Mouse (Mus musculus) effector memory CD4-positive, alpha-beta T cell, adult 7 months (primary cell): ENCODE measurements around the gene 2610021A01Rik. TPM values are rescaled to one million over a fixed set of nuclear protein-coding genes. Genes with fewer than 3 reads are reported as not detected.

Experiments used
- polyA plus RNA-seq: library from polyadenylated mRNA; unstranded; fragments of 100-300 nt; shearing (Covaris generic); gene quantifications from one replicate; pipeline ENCODE4 v1.2.1, GENCODE M21; 2017

2610021A01Rik gene
- polyA plus RNA-seq, result 13.4 TPM

DNA sequence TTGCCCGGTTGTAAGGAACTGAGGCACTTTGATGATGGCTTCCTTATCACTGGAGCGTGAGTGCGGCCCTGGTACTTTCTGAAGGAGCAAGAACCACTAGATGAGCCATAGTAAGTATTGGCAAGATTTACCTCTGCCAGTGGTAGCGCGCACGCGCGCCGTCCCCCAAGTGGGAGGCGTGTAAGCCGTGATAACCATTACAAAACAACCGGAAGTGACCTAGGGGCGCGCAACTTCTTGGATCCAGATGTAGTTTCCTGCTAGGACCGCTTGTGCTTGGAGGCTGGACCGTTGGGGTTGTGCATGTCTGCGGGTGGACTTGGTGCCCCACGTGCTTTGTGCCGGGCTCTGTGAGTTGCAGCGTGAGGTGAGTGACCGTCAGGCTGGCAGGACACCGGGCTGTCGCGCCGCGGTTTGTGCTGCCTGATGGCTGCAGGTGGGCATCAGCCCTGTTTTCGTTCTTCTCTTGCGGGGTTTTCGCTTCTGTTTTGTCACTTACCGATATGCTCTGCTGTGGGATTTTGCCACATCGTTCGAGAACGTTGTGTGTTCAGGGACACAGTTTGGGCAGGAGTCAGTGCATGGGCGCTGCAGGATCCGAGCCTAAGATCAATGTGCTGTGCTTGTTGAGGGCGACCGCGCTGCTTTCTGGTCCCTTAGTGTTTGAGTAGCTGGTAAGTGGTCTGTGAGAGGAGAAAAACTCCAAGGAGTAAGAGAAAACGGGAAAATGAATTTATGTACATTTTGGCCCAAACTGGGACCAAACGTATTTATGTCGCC is at the start of gene 2610021A01Rik:
TSS of gene 2610021A01Rik (plus strand) at position 197 of the 780 bp plus-strand sequence.

DNA sequence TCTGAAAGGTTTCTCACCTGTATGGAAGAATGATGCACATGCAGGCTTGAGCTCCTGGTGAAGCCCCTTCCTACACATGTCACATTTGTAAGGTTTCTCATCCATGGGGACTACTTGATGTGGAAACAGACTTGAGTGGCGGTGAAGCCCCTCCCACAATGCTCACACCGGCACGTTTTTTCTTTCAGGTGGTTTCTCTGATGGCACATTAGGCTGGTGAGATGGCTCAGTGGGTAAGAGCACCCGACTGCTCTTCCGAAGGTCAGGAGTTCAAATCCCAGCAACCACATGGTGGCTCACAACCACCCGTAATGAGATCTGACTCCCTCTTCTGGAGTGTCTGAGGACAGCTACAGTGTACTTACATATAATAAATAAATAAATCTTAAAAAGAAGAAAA is 25.5 kb upstream of the 2610021A01Rik start, which contains the start of gene Gm6871:
TSS of gene Gm6871 (minus strand) at position 101 of the 400 bp plus-strand sequence.

GRCm38 (mm10) chr7:41632409-41633220 is 33.6 kb downstream of the 2610021A01Rik start, which contains the start of gene Zfp788:
Gene Zfp788 (plus strand): TSS chr7:41633203.

Other genes with a start within 250 kb of the 2610021A01Rik start
- 20.1 TPM for gene AI987944, start 205.9 kb upstream of the 2610021A01Rik start, polyA plus RNA-seq
- not detected for gene Vmn2r57, start 150.5 kb upstream of the 2610021A01Rik start, polyA plus RNA-seq
- gene Gm20449, start 99.8 kb upstream of the 2610021A01Rik start, polyA plus RNA-seq, result not detected
- 4.4 TPM for gene AW146154, start 99.3 kb upstream of the 2610021A01Rik start, polyA plus RNA-seq
- not detected for gene Gm6871, start 25.6 kb upstream of the 2610021A01Rik start, polyA plus RNA-seq
- gene Zfp788, start 34.0 kb downstream of the 2610021A01Rik start, polyA plus RNA-seq, result 10.8 TPM